Mouse (Mus musculus): Measurements from ENCODE around the gene Zbtb1.

Zbtb1 gene

GRCm38 (mm10) chr12:76366276-76366675, 3.8 kb upstream of the Zbtb1 start:
- ChIA-PET POLR2A (interaction anchor here in 3 of 4 experiments (0.7 to 2.3 kb wide), 10 partner anchors 9 to 230 kb away, joined by 3 to 10 read pairs (median 4); no protein-coding TSS in a partner anchor), CTCF (no interaction called here)

- CTCF ChIA-PET: interaction anchor here in 1 of 4 experiments (0.6 to 1.2 kb wide), 3 partner anchors 165 to 385 kb away, joined by 3 to 5 read pairs (median 3); no protein-coding TSS in a partner anchor
- POLR2A ChIA-PET: interaction anchor here in 3 of 4 experiments (0.6 to 2.3 kb wide), 24 partner anchors 9 to 698 kb away, joined by 3 to 11 read pairs (median 3); partner anchors contain the start of genes Akap5 (in 1 of the 3) and Hspa2 (in 1 of the 3)
Observed at GRCm38 (mm10) chr12:76367096-76367995, 2.7 kb upstream of the Zbtb1 start.

- CTCF ChIA-PET: interaction anchor here in 3 of 4 experiments (0.5 to 1.2 kb wide), 6 partner anchors 14 to 384 kb away, joined by 3 to 5 read pairs (median 3); no protein-coding TSS in a partner anchor
- POLR2A ChIA-PET: interaction anchor here in 3 of 4 experiments (0.7 to 2.3 kb wide), 22 partner anchors 8 to 699 kb away, joined by 3 to 11 read pairs (median 3); partner anchors contain the start of genes Hspa2 (in 2 of the 3), Akap5 (in 1 of the 3) and Wdr89 (in 1 of the 3)
Observed at GRCm38 (mm10) chr12:76368201-76368789, 1.8 kb upstream of the Zbtb1 start.

GRCm38 (mm10) chr12:76368790-76369205, 1.3 kb upstream of the Zbtb1 start:
- CTCF ChIA-PET: interaction anchor here in 3 of 4 experiments (0.5 to 1.0 kb wide), 4 partner anchors 14 to 172 kb away, joined by 3 to 4 read pairs (median 3); no protein-coding TSS in a partner anchor
- POLR2A ChIA-PET: interaction anchor here in 3 of 4 experiments (0.8 to 2.3 kb wide), 13 partner anchors 11 to 700 kb away, joined by 3 to 11 read pairs (median 4); partner anchors contain the start of genes Hspa2 (in 1 of the 3) and Wdr89 (in 1 of the 3)

- ChIA-PET CTCF (interaction anchor here in 3 of 4 experiments (0.6 to 1.0 kb wide), 4 partner anchors 15 to 173 kb away, joined by 3 to 4 read pairs (median 4); no protein-coding TSS in a partner anchor), POLR2A (interaction anchor here in 3 of 4 experiments (0.8 to 4.7 kb wide), 7 partner anchors 11 to 700 kb away, joined by 3 to 38 read pairs (median 5); partner anchors contain the start of gene Wdr89 (in 1 of the 3))
Observed at GRCm38 (mm10) chr12:76369206-76369977, 674 bp upstream of the Zbtb1 start, which contains the start of gene Zbtb25. Gene Zbtb25, minus strand, starts transcription at chr12:76369602.

GRCm38 (mm10) chr12:76370831-76371571, 935 bp downstream of the Zbtb1 start:
- POLR2A ChIA-PET: interaction anchor here in 3 of 4 experiments (0.5 to 4.7 kb wide), 45 partner anchors 9 to 965 kb away, joined by 3 to 38 read pairs (median 3); partner anchors contain the start of genes Hspa2 (in 1 of the 3), Mthfd1 (in 1 of the 3) and Ppp1r36 (in 1 of the 3)
- CTCF ChIA-PET: interaction anchor here in 3 of 4 experiments (0.6 to 0.7 kb wide), 6 partner anchors 29 to 513 kb away, joined by 3 to 8 read pairs (median 6); no protein-coding TSS in a partner anchor

- POLR2A ChIA-PET: interaction anchor here in 2 of 4 experiments (1.1 to 4.7 kb wide), 10 partner anchors 8 to 177 kb away, joined by 3 to 38 read pairs (median 4); partner anchors contain the start of gene Hspa2 (in 1 of the 2)
- CTCF ChIA-PET: interaction anchor here in 3 of 4 experiments (0.5 to 1.7 kb wide), 4 partner anchors 9 to 437 kb away, joined by 3 to 9 read pairs (median 6); no protein-coding TSS in a partner anchor
Observed at GRCm38 (mm10) chr12:76372046-76372445, 2.0 kb downstream of the Zbtb1 start.

GRCm38 (mm10) chr12:76372881-76373818, 3.1 kb downstream of the Zbtb1 start:
- ChIA-PET POLR2A (interaction anchor here in 2 of 4 experiments (0.6 to 4.7 kb wide), 19 partner anchors 7 to 713 kb away, joined by 3 to 38 read pairs (median 3); partner anchors contain the start of gene Hspa2 (in 1 of the 2)), CTCF (interaction anchor here (0.6 to 1.7 kb wide), 21 partner anchors 10 to 576 kb away, joined by 3 to 9 read pairs (median 4); partner anchors contain the start of gene Hspa2 (in 2 of the 4))

- POLR2A ChIA-PET: interaction anchor here in 2 of 4 experiments (0.5 to 2.8 kb wide), 7 partner anchors 11 to 312 kb away, joined by 3 to 14 read pairs (median 3); no protein-coding TSS in a partner anchor
- CTCF ChIA-PET: interaction anchor here in 2 of 4 experiments (0.6 to 1.6 kb wide), 2 partner anchors 29 to 108 kb away, joined by 3 to 4 read pairs; no protein-coding TSS in a partner anchor
Observed at GRCm38 (mm10) chr12:76373991-76374390, 3.9 kb downstream of the Zbtb1 start.

GRCm38 (mm10) chr12:76374911-76375310, 4.8 kb downstream of the Zbtb1 start:
- POLR2A ChIA-PET: interaction anchor here in 2 of 4 experiments (0.7 to 2.8 kb wide), 5 partner anchors 12 to 587 kb away, joined by 3 to 14 read pairs (median 3); partner anchors contain the start of gene Max (in 1 of the 2)
- CTCF ChIA-PET: interaction anchor here in 1 of 4 experiments (0.5 to 1.1 kb wide), 2 partner anchors 61 to 320 kb away, joined by 3 read pairs; no protein-coding TSS in a partner anchor

- ChIA-PET CTCF (interaction anchor here in 2 of 4 experiments (0.6 to 1.1 kb wide), 3 partner anchors 121 to 1084 kb away, joined by 3 read pairs; no protein-coding TSS in a partner anchor), POLR2A (interaction anchor here in 2 of 4 experiments (0.9 to 2.8 kb wide), 3 partner anchors 10 to 587 kb away, joined by 3 to 14 read pairs (median 7); partner anchors contain the start of gene Max (in 1 of the 2))
Observed at GRCm38 (mm10) chr12:76375506-76375905, 5.4 kb downstream of the Zbtb1 start.

- ChIA-PET CTCF (no interaction called here), POLR2A (interaction anchor here in 2 of 4 experiments (0.6 to 2.0 kb wide), 4 partner anchors 9 to 159 kb away, joined by 3 to 7 read pairs (median 4); partner anchors contain the start of gene Hspa2 (in 1 of the 2))
Observed at GRCm38 (mm10) chr12:76376649-76377048, 6.6 kb downstream of the Zbtb1 start.

- CTCF ChIA-PET: no interaction called here
- POLR2A ChIA-PET: interaction anchor here in 2 of 4 experiments (0.6 to 2.0 kb wide), 4 partner anchors 9 to 159 kb away, joined by 3 to 7 read pairs (median 4); partner anchors contain the start of gene Hspa2 (in 1 of the 2)
Observed at GRCm38 (mm10) chr12:76377059-76377458, 7.0 kb downstream of the Zbtb1 start.

GRCm38 (mm10) chr12:76377726-76378125, 7.7 kb downstream of the Zbtb1 start:
- POLR2A ChIA-PET: interaction anchor here in 2 of 4 experiments (1.0 to 3.5 kb wide), 3 partner anchors 14 to 174 kb away, joined by 3 to 26 read pairs (median 5); partner anchors contain the start of gene Hspa2 (in 1 of the 2)
- CTCF ChIA-PET: no interaction called here

GRCm38 (mm10) chr12:76378556-76378955, 8.5 kb downstream of the Zbtb1 start:
- CTCF ChIA-PET: no interaction called here
- POLR2A ChIA-PET: interaction anchor here in 3 of 4 experiments (0.6 to 4.5 kb wide), 12 partner anchors 7 to 511 kb away, joined by 3 to 38 read pairs (median 3); partner anchors contain the start of genes Akap5 (in 1 of the 3), Hspa2 (in 1 of the 3), Zbtb1 (in 1 of the 3) and Zbtb25 (in 1 of the 3)
